Mouse (Mus musculus): ENCODE measurements around the gene Pus3.

Gene Pus3

GRCm38 (mm10) chr9:35558257-35559008 is at the start of gene Pus3, which contains the start of gene Ddx25:
TSS of gene Pus3 (plus strand) at chr9:35558595.
TSS of gene Ddx25 (minus strand) at chr9:35558528.
- no peak for DNase-seq (ENCODE audit: low spot score)

- DNase-seq (ENCODE audit: low spot score) = no peak
These were observed 44.5 kb upstream of the Pus3 start for GRCm38 (mm10) chr9:35513900-35514299.

GRCm38 (mm10) chr9:35516182-35516581 is 42.2 kb upstream of the Pus3 start:
- DNase-seq (ENCODE audit: low spot score) = no peak

- DNase-seq (ENCODE audit: low spot score) = no peak
These were observed 41.7 kb upstream of the Pus3 start for GRCm38 (mm10) chr9:35516711-35517110.

GRCm38 (mm10) chr9:35518169-35518568 is 40.2 kb upstream of the Pus3 start, which contains the start of gene Gm1113:
TSS of gene Gm1113 (minus strand) at chr9:35518269.
- no peak for DNase-seq (ENCODE audit: low spot score)

- no peak for DNase-seq (ENCODE audit: low spot score)
These were observed 37.6 kb upstream of the Pus3 start for GRCm38 (mm10) chr9:35520631-35521348.

- DNase-seq (ENCODE audit: low spot score) = no peak
These were observed 36.2 kb upstream of the Pus3 start for GRCm38 (mm10) chr9:35522241-35522640.

GRCm38 (mm10) chr9:35522821-35523515 is 35.4 kb upstream of the Pus3 start:
- DNase-seq (ENCODE audit: low spot score) = no peak

- DNase-seq (ENCODE audit: low spot score) = peak; percentile 39
These were observed 34.9 kb upstream of the Pus3 start for GRCm38 (mm10) chr9:35523541-35523940.

GRCm38 (mm10) chr9:35523941-35524411 is 34.4 kb upstream of the Pus3 start:
- DNase-seq (ENCODE audit: low spot score) = peak; percentile 33

GRCm38 (mm10) chr9:35529141-35529540 is 29.3 kb upstream of the Pus3 start:
- DNase-seq (ENCODE audit: low spot score) = no peak

GRCm38 (mm10) chr9:35529796-35530195 is 28.6 kb upstream of the Pus3 start:
- DNase-seq (ENCODE audit: low spot score) = no peak

GRCm38 (mm10) chr9:35533266-35533665 is 25.1 kb upstream of the Pus3 start:
- DNase-seq (ENCODE audit: low spot score) = no peak

GRCm38 (mm10) chr9:35535110-35535509 is 23.3 kb upstream of the Pus3 start:
- no peak for DNase-seq (ENCODE audit: low spot score)

GRCm38 (mm10) chr9:35535876-35536275 is 22.5 kb upstream of the Pus3 start:
- no peak for DNase-seq (ENCODE audit: low spot score)

- DNase-seq (ENCODE audit: low spot score) = no peak
These were observed 19.2 kb upstream of the Pus3 start for GRCm38 (mm10) chr9:35539001-35539750.

- no peak for DNase-seq (ENCODE audit: low spot score)
These were observed 17.4 kb upstream of the Pus3 start for GRCm38 (mm10) chr9:35541024-35541423.

GRCm38 (mm10) chr9:35541488-35541887 is 16.9 kb upstream of the Pus3 start:
- DNase-seq (ENCODE audit: low spot score) = peak; percentile 71

- no peak for DNase-seq (ENCODE audit: low spot score)
These were observed 16.5 kb upstream of the Pus3 start for GRCm38 (mm10) chr9:35541941-35542340.

- DNase-seq (ENCODE audit: low spot score) = no peak
These were observed 15.1 kb upstream of the Pus3 start for GRCm38 (mm10) chr9:35543099-35543860.

GRCm38 (mm10) chr9:35544666-35545065 is 13.7 kb upstream of the Pus3 start:
- DNase-seq (ENCODE audit: low spot score) = no peak
